ENCODE assay signal across 8 mouse cellular contexts in the genomic region with DNA sequence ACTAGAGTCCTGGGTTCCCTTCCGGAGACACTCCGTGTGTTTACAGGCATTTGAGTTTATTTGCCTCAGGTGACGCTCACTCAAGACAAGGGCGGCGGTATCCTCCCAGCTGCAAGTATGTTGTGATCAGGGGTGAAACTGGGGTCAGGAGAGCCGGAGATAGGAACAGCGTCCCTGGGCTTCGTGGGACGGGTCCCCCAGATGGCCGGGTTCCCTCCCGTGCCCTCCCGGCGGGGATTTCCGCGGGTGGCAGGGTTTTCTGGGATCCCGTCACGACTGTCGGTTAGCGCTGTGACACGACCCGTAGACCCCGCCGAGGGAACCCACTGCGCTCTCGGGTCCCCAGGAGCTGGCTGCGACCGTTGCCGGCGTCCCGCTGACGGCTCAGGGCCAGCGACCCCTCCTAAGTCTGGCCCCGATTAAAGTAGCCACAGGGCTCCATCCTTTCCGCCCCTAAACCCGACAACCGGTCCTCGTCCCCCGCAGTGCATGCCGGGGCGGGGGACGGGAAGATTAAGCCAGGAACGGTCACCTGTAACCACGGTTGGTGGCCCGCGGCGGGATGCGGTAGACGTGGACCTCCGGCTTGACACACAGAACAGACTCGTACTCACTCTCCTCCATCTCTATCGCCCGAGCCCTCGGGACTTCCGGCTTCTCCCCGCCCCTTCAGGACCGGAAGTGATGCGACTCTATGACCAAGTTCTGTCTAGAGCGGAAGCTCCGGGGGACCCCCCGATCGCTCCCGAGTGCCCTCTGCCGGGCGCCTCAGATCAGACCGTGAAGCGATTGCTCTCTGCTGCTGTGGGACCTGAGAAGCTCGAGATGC. TPM values are rescaled to one million over a fixed set of nuclear protein-coding genes. Genes with fewer than 3 reads are reported as not detected.
DNase-seq lines count a peak whose midpoint lies in the region; ATAC-seq lines count a peak whose summit lies in the region.

A gene (minus strand): TSS at position 677 of the 829 bp plus-strand sequence.

- H3K4me3 ChIP-seq in hindbrain, embryonic 16.5 days (ENCODE audit: low read length) = peak within 1 kb of the TSS; percentile 82
- H3K4me3 ChIP-seq in macrophage (ENCODE audit: inconsistent target) = peak within 1 kb of the TSS; percentile 93

- H3K9ac ChIP-seq in hindbrain, embryonic 16.5 days (ENCODE audit: low read depth, low read length) = peak within 1 kb of the TSS; percentile 94

- peaks cover 50% of the 10 kb centered on the region for H3K79me2 ChIP-seq in macrophage (ENCODE audit: inconsistent target)

- under 1% methylated on average over 61 of the region's 67 CpGs for WGBS in hindbrain, embryonic 16.5 days
- under 1% methylated on average over 63 of the region's 67 CpGs for WGBS in macrophage (ENCODE audit: missing documents)

- H3K36me3 ChIP-seq in hindbrain, embryonic 16.5 days (ENCODE audit: control insufficient read depth, insufficient read depth, low read length) = peaks cover 6% of the 10 kb centered on the region; the same call in 1 of the 2 replicates
- H3K36me3 ChIP-seq in macrophage (ENCODE audit: inconsistent target) = peaks cover 13% of the 10 kb centered on the region

- peaks cover 15% of the 10 kb centered on the region for H3K4me1 ChIP-seq in hindbrain, embryonic 16.5 days (ENCODE audit: control insufficient read depth, insufficient read depth, low read depth, low read length)

- H3K4me2 ChIP-seq in hindbrain, embryonic 16.5 days (ENCODE audit: low read length) = peak within 1 kb of the TSS; percentile 92

- peak within 1 kb of the TSS; percentile 85 for H3K27ac ChIP-seq in hindbrain, embryonic 16.5 days (ENCODE audit: low read depth, low read length)
- peak within 1 kb of the TSS; percentile 87 for H3K27ac ChIP-seq in macrophage

- H3K9me3 ChIP-seq in hindbrain, embryonic 16.5 days (ENCODE audit: control insufficient read depth, low read length) = no peaks in the 10 kb centered on the region

- no peaks in the 10 kb centered on the region for H3K27me3 ChIP-seq in hindbrain, embryonic 16.5 days (replicated peaks; ENCODE audit: control insufficient read depth, insufficient read depth, low read length)

- DNase-seq in T-cell, adult 2 months (ENCODE audit: low spot score) = peak; percentile 96
- DNase-seq in cerebellum, postnatal 36 days = peak; percentile 93 to 95
- peak; percentile 96 for DNase-seq in gastrocnemius, adult 18-20 months (ENCODE audit: low spot score)
- DNase-seq in left cerebral cortex, adult 18-20 months (ENCODE audit: low spot score in 2 of 2) = peak; percentile 95 to 96
- peak; percentile 95 for DNase-seq in right cerebral cortex, adult 18-20 months
- DNase-seq in urinary bladder, postnatal 10 days (ENCODE audit: low spot score) = peak; percentile 74

- peak; percentile 96 for ATAC-seq in hindbrain, embryonic 16.5 days

RNA-seq across cellular contexts. Expression of the gene that starts here (rescaled TPM):
- 10 to 100 TPM; 12.9 to 16.2 TPM for total RNA-seq in gastrocnemius, adult 18-20 months (2021)
- 54.0 and 55.5 TPM in 2 replicates for polyA plus RNA-seq in hindbrain, embryonic 16.5 days (2015; fragmentation: Nextera tagmentation; extraction: Ambion mirVana)
- total RNA-seq in left cerebral cortex, adult 18-20 months (2021) = 10 to 100 TPM; 43.2 to 44.3 TPM
- 100 to 1,000 TPM in 24 of 26 experiments, 10 to 100 TPM in 2; 98.8 to 265 (median 137) TPM for total RNA-seq in macrophage (2018; cell fraction: chromatin; rRNA removed)
- 100 to 1,000 TPM; 164 to 211 (median 187) TPM for total RNA-seq in macrophage (2018; cell fraction: cytosol; rRNA removed)
- 100 to 1,000 TPM in 23 of 26 experiments, 10 to 100 TPM in 3; 83.4 to 190 (median 122) TPM for total RNA-seq in macrophage (2018; cell fraction: nucleus; rRNA removed)
- polyA plus RNA-seq in macrophage (2018) = 143 to 205 TPM (median 159 TPM) in 3 replicates

Comparison
In these comparisons a context has a peak if more than half of its experiments do, and no peak if none do; other contexts are left out.
1. Peak in every context shown above with its lines: DNase-seq, ATAC-seq, H3K4me3 ChIP-seq and H3K27ac ChIP-seq.